ENCODE assay signal across 8 mouse cellular contexts in genomic region chr4:57845541-57846210, GRCm38 (mm10).
A peak's percentile ranks its signal among the peaks of the same experiment; 100 is the strongest.
DNase-seq lines count a peak whose midpoint lies in the region; ATAC-seq and TF ChIP-seq lines count a peak whose summit lies in the region.

No protein-coding gene starts in this region.

- peaks cover 67% of the 10 kb centered on the region for H3K4me1 ChIP-seq in heart, embryonic 15.5 days (replicated peaks)
- no peaks in the 10 kb centered on the region for H3K4me1 ChIP-seq in liver, postnatal 0 days (ENCODE audit: insufficient read depth)

- H3K4me3 ChIP-seq in gastrocnemius, adult 2 months, result peak overlapping the region; percentile 73
- H3K4me3 ChIP-seq in heart, embryonic 15.5 days, result peak overlapping the region; percentile 59
- H3K4me3 ChIP-seq in liver, postnatal 0 days (ENCODE audit: low read depth, low read length), result peak overlapping the region; percentile 34

- no peak for TF ChIP-seq EP300 in liver, postnatal 0 days (IDR thresholded peaks at IDR 0.05; ENCODE audit: low read depth)

- H3K36me3 ChIP-seq in heart, embryonic 15.5 days, result peaks cover 12% of the 10 kb centered on the region
- no peaks in the 10 kb centered on the region for H3K36me3 ChIP-seq in liver, postnatal 0 days (replicated peaks; ENCODE audit: insufficient read depth, low read length)

- no peak for ATAC-seq in heart, embryonic 15.5 days (replicated peaks; ENCODE audit: insufficient number of reproducible peaks, insufficient read depth, low FRiP score, low read depth)
- ATAC-seq in liver, postnatal 0 days, result no peak

- peak overlapping the region; percentile 70 for H3K9ac ChIP-seq in heart, embryonic 15.5 days
- 0 out of 2 replicates have a peak overlapping the region, but pooled peaks have one; percentile 38 for H3K9ac ChIP-seq in liver, postnatal 0 days (replicated peaks)

- 13% methylated on average over 12 of the region's 12 CpGs for WGBS in heart, embryonic 15.5 days
- WGBS in liver, postnatal 0 days (ENCODE audit: insufficient replicate concordance), result 46% methylated on average over 12 of the region's 12 CpGs

- intact Hi-C loops in gastrocnemius, adult 2 months (cut with DNase I), result loop anchor here (5.0 kb wide), 1 partner anchor 63 kb away; no protein-coding TSS in a partner anchor
- intact Hi-C loops in gastrocnemius, postnatal 14 days (cut with DNase I; ENCODE audit: low total_unique reads), result no loop called here

- DNase-seq in gastrocnemius, adult 2 months, result no peak
- no peak for DNase-seq in gastrocnemius, postnatal 25 days
- DNase-seq in ES-CJ7 (ENCODE audit: low read depth, low spot score), result peak; percentile 34
- no peak for DNase-seq in liver, postnatal 0 days
- DNase-seq in gastrocnemius, postnatal 14 days, result no peak
- DNase-seq in ovary, postnatal 36 days (ENCODE audit: low spot score), result no peak
- no peak for DNase-seq in cerebellum, postnatal 14 days

- no peaks in the 10 kb centered on the region for H3K9me3 ChIP-seq in heart, embryonic 15.5 days (replicated peaks)
- no peaks in the 10 kb centered on the region for H3K9me3 ChIP-seq in liver, postnatal 0 days (ENCODE audit: low read length)

- TF ChIP-seq CTCF in gastrocnemius, adult 2 months (IDR thresholded peaks at IDR 0.05), result no peak
- TF ChIP-seq CTCF in liver, postnatal 0 days (IDR thresholded peaks at IDR 0.05; ENCODE audit: low read depth), result no peak

- H3K4me2 ChIP-seq in heart, embryonic 15.5 days, result peak overlapping the region; percentile 63
- H3K4me2 ChIP-seq in liver, postnatal 0 days (ENCODE audit: low read depth, low read length), result peak overlapping the region; percentile 50

- no peaks in the 10 kb centered on the region for H3K27me3 ChIP-seq in heart, embryonic 15.5 days
- no peaks in the 10 kb centered on the region for H3K27me3 ChIP-seq in liver, postnatal 0 days (ENCODE audit: insufficient read depth, low read length)

- peak overlapping the region; percentile 92 for H3K27ac ChIP-seq in gastrocnemius, adult 2 months
- H3K27ac ChIP-seq in heart, embryonic 15.5 days, result peak overlapping the region; percentile 98
- H3K27ac ChIP-seq in liver, postnatal 0 days (ENCODE audit: low read depth), result peak overlapping the region; percentile 55
